Mouse (Mus musculus) olfactory bulb, adult 2 months (tissue): ENCODE data around the gene St5.

ENCODE experiments used
- CTCF ChIP-seq: fragments of 200-500 bp; IDR thresholded peaks from 2 replicates; pipeline ENCODE4 v1.5.1; 2012; ENCODE audit warnings: low read depth, mild to moderate bottlenecking, low read length, moderate library complexity; ENCODE audit not compliant: insufficient read depth
- POLR2A ChIP-seq: fragments of 200-500 bp; IDR thresholded peaks from 2 replicates; pipeline ENCODE4 v1.6.1; 2012; ENCODE audit warnings: mild to moderate bottlenecking, low read depth, low read length, moderate library complexity; ENCODE audit not compliant: insufficient read depth

- TF ChIP-seq CTCF (no peak), POLR2A (no peak)
Measured at GRCm38 (mm10) chr7:109584467-109584866, 118.9 kb downstream of the St5 start.
